Mouse (Mus musculus) frontal cortex, postnatal 10 days (tissue): ENCODE results near the gene Ergic3.

Source experiments
- DNase-seq, 2 experiments: peaks; one replicate each; pipeline ENCODE4 v3.0.0; 2022; ENCODE audit warnings: low spot score in 2 of 2, mixed read lengths in 1 of 2

Gene Ergic3

GRCm38 (mm10) chr2:156007888-156008532 lies at the start of gene Ergic3, which contains the start of gene 6430550D23Rik:
TSS of gene Ergic3 (plus strand) at chr2:156008045.
TSS of gene 6430550D23Rik (minus strand) at chr2:156007977.
- peak; percentile 97 to 98 for DNase-seq

GRCm38 (mm10) chr2:155959981-155960380 lies 47.9 kb upstream of the Ergic3 start:
- no peak for DNase-seq

GRCm38 (mm10) chr2:155961862-155962261 lies 46.0 kb upstream of the Ergic3 start:
- no peak for DNase-seq

GRCm38 (mm10) chr2:155962991-155963390 lies 44.9 kb upstream of the Ergic3 start:
- no peak for DNase-seq

GRCm38 (mm10) chr2:155973348-155973747 lies 34.5 kb upstream of the Ergic3 start:
- no peak for DNase-seq

DNA sequence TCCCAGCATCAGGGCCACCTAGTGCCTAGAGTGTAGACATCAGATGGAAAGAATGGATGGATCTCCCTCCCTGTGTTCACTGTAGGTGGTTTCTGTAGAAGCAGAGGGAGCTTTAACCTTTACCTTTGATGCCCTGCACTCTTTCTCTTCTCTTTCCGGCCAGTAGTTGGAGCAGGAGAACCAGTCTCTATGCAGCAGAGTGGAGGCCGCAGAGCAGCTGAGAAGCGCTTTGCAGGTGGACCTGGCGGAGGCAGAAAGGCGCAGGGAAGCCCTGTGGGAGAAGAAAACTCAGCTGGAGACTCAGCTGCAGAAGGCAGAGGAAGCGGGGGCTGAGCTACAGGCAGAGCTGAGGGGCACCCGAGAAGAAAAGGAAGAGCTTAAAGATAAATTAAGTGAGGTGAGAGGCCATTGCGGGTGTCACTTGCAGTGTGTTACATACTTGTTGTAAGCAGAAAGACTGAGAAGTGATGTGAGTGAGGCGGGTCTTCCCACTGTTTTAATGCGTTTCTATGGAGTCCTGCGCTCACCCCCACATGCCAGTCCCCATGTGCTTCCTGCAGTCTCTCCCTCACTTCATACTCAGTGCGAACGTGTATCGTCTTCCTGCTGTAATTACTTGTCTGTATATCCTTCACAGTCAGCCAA lies 33.6 kb upstream of the Ergic3 start:
- no peak for DNase-seq

- no peak for DNase-seq
These were observed 28.4 kb upstream of the Ergic3 start for GRCm38 (mm10) chr2:155979328-155979991.

GRCm38 (mm10) chr2:155985776-155986175 lies 22.1 kb upstream of the Ergic3 start:
- no peak for DNase-seq

GRCm38 (mm10) chr2:155987131-155987530 lies 20.7 kb upstream of the Ergic3 start:
- DNase-seq, result no peak

GRCm38 (mm10) chr2:155989085-155989484 lies 18.8 kb upstream of the Ergic3 start:
- no peak for DNase-seq

DNA sequence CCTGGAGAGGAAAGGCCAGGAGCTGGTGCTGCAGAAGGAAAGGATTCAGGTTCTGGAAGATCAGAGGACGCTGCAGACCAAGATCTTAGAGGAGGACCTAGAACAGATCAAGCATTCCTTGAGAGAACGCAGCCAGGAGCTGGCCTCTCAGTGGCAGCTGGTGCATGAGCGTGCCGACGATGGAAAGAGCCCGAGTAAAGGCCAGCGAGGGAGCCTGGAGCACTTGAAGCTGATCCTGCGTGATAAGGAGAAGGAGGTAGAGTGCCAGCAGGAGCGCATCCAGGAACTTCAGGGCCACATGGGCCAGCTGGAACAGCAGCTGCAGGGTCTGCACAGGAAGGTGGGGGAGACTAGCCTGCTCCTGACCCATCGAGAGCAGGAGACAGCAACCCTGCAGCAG lies 16.7 kb upstream of the Ergic3 start:
- DNase-seq, result no peak

GRCm38 (mm10) chr2:155991863-155992321 lies 16.0 kb upstream of the Ergic3 start:
- peak; percentile 36 to 63 for DNase-seq

DNA sequence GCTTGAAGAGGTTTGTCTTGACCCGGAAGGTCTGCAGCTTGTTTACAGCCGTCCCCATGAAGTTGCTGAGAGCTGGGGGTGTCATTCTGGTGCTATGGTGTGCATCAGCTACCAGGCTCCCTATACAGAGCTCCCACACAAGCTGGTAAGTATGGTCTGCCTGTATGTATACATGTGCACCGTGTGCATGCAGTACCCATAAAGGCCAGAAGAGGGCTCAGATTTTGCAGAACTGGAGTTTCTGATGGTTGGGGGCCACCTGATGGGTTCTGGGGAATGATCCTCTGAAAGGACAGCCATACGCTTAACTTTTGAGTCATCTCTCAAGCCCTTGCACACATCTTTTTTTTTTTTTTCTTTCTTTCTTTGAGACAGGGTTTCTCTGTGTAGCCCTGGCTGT lies 2.5 kb upstream of the Ergic3 start:
- DNase-seq, result no peak

DNA sequence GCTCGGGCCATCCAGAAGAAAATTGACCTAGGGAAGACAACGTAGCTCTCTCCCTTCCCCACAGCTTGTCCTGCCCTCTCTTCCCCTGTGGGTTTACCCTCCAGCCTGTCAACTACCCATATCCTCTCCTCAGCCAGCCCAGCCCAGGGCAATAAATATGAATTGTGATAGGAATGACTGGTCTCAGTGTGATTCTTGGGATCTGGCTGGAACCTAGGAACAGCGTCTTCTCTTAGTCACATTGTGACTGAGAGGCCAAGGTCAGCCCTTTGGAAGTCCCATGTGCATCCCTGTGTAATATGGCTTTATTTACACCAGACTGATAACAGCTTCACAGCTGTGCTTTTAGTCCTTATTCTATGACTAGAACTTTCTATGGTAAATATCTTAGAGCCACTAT lies 10.3 kb downstream of the Ergic3 start:
- no peak for DNase-seq

GRCm38 (mm10) chr2:156021219-156021618 lies 13.4 kb downstream of the Ergic3 start:
- DNase-seq, result no peak

DNA sequence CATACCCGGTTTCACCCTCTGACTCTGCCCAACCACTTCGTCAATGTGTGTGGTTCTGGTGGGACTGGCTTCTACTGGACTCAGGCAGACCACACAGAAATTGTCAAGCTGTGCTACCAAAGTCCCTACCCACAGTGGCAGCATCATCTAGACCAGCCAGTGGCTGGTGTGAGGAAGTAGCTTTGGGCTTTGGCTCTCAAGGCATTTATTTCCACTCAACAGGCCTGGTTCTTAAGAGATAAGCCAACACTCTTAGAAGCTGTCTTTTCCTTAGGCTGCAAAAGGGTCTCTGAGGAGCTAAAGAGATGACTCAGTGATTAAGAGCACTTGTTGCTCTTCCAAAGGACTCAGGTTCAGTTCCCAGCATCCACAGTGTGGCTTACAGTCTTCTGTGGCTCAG lies 13.9 kb downstream of the Ergic3 start:
- DNase-seq, result no peak

- no peak for DNase-seq
These were observed 17.6 kb downstream of the Ergic3 start for GRCm38 (mm10) chr2:156025482-156025881.

GRCm38 (mm10) chr2:156039390-156039789 lies 31.5 kb downstream of the Ergic3 start:
- DNase-seq, result no peak

DNA sequence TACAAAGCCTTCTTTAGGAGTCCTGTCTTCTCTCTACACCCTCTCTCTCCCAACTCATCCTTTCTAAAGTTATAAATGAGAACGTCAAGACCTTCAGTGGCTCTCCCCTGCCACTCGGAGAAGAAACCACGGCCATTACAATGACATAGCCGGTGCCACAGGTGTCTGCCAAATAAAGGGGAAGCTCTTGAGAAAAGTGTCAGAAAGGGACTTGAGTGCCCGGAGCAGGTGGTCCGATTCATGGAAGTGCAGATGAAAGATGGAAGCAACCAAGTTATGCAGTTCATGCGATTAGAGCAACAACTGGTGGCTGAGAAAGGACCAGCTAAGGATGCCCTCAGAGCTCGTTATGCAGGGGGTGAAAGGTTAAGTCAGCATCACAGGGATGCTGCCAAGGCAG lies 35.1 kb downstream of the Ergic3 start:
- DNase-seq, result no peak

- DNase-seq, result no peak
These were observed 40.1 kb downstream of the Ergic3 start for GRCm38 (mm10) chr2:156047929-156048328.

DNA sequence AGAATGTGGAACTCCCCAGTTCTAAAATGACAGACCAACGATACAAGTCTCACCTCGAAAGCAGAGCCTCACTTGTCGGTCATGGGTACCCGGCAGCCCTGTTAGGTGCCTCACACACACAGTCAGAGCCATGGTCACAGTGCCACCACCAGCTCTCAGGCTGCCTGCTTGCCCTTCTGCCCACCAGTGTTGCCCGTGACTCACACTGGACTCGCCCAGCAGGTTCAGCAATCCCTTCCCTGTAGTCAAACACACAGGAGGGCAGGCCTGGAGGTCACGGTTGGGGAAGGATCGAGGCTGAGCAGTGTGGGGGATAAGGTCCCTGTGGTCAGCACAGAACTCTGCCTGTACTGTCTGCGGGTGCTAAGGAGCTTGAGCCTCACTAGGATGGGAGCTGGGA lies 45.0 kb downstream of the Ergic3 start, which contains the start of gene Fer1l4:
TSS of gene Fer1l4 (minus strand) at position 132 of the 400 bp plus-strand sequence.
- DNase-seq, result no peak
